Mouse (Mus musculus): ENCODE data around the gene Epn3.
A peak's percentile ranks its signal among the peaks of the same experiment; 100 is the strongest.

The Epn3 gene

GRCm38 (mm10) chr11:94498093-94498996 lies 1.4 kb downstream of the Epn3 start:
- DNase-seq (ENCODE audit: inconsistent ontology term), result peak; percentile 55

- DNase-seq (ENCODE audit: inconsistent ontology term), result no peak
Observed at GRCm38 (mm10) chr11:94495415-94495814, 4.4 kb downstream of the Epn3 start.

DNA sequence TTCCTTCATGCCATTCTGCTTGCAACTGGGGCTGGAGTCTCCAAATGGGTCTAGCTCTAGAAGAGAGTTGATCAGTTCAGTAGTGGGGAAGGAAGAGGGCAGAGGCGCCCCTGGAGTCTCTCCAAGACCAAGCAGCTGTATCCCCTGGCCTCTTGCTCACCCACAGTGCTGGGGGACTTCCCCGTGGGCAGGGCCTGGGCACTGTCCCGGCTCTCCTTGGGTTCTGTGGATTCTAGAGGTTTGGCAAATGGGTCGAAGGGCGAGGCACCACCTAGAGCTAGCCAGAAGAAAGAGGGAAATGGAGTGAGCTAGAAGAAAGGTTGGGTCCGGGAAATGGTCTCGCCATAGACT lies 8.1 kb downstream of the Epn3 start:
- DNase-seq (ENCODE audit: inconsistent ontology term), result no peak

DNA sequence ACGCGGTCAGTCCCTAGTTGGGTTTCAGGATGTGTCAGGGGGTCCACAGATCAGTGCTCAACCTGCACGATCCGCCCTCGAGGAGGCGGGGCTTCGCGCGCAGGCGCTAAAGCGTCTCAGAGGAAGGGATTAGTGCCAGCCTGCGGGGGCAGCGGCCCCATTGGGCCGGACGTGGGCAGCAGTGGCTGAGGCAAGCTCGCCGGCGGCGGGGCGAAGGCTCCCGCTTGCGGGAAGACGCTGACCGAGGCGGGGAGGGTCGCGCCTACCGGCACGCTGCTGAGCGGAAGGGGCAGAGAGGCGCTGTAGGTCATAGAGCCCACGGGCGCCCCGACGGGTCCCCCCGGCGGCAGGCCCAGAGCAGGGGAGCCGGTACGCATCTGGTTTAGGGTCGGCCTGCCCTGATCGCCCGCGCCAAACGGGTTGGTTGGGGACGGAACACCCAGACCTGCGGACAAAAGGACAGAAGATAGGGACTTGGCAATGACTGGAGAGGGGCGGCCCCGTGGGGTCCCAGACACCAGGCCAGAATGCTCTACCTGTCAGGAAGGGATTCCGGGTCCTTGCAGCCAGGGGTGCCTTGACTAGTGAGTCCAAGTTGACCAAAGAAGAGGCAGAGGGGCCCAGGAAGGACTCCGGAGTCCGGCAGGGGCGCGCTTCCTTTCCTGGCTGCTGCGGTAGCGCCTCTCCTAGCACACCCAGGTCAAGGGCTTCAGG lies 8.6 kb downstream of the Epn3 start:
- DNase-seq (ENCODE audit: inconsistent ontology term), result peak; percentile 75

- no peak for DNase-seq (ENCODE audit: inconsistent ontology term)
Observed at GRCm38 (mm10) chr11:94489745-94490144, 10.0 kb downstream of the Epn3 start.

DNA sequence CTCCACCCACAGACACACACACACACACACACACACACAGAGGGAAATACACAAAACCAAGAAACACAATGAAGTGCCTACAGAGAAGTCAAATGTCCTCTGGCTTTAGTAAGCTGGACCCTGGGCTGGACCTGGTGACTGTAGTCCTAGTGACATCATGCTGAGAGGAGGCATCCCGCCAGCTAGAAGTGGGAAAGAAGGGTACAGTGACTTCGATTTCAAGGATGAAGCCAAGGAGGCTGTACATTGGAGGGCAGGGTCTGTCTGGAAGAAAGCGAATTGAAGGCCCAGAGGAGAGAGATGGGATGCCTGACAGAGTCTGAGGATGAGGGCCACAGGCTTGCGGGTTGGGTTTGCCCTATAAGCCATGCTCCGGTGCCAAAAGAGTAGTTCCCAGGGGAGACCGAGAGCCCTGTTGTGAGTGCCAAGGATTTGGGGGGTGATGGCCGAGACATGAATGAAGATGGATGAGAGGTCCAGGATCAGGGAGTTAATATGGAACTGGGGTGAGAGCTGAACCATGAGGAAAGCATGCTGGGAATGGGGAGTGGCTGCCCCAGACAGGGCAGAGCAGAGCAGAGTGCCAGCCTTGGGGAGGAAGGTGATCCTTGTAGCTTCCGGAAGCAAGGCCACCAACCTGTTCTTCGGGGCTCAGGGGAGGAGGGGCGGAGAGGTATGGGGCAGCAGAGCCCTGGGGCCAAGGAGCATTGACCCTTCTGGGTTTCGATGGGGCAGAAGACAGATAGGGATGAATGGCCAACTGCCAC lies 10.8 kb downstream of the Epn3 start:
- DNase-seq (ENCODE audit: inconsistent ontology term), result no peak

- peak; percentile 79 for DNase-seq (ENCODE audit: inconsistent ontology term)
Observed at GRCm38 (mm10) chr11:94486001-94486400, 13.8 kb downstream of the Epn3 start, which contains the start of gene Spata20. Gene Spata20, minus strand, starts transcription at chr11:94486179.

DNA sequence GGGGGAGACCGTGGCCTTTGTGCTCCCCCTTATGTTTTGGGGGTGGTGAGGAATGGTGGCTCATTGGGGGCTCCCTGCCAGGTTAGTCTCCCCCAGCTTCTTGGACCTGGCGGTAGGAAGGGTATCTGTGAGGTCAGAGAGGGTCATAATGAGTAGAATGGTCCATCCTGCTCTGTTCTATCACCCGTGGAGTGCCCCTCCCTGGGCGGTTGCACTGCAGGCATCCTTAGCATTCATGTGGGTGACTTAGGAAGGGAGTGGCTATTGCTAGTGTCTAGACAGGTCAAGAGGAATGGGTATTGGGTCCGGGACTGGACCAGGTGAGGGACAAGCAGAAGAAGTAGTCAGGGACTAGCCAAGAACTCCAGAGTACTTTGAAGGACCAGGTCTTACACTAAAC lies 14.6 kb downstream of the Epn3 start:
- DNase-seq (ENCODE audit: inconsistent ontology term), result no peak

DNA sequence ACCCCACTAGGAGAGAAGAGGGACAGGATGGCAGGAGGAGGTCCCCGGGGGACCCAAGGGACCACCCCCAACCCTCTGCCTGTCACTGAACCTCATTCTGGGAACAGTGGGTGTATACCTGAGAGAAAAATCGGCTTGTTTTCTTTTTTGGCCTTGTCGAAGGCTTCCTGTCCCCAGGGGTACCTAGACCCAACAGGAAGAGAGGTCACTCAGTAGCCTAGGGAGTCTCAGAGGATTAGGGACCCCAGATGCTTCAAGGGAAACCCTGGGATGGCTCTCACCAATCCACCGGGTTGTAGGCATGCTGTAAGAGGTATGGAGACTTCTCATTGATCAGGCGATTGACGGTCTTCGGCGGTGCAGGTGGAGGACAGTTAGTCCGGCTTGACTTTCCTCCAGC lies 15.1 kb downstream of the Epn3 start:
- DNase-seq (ENCODE audit: inconsistent ontology term), result no peak

GRCm38 (mm10) chr11:94483921-94484320 lies 15.9 kb downstream of the Epn3 start:
- no peak for DNase-seq (ENCODE audit: inconsistent ontology term)

- DNase-seq (ENCODE audit: inconsistent ontology term), result no peak
Observed at GRCm38 (mm10) chr11:94483436-94483835, 16.3 kb downstream of the Epn3 start.

- no peak for DNase-seq (ENCODE audit: inconsistent ontology term)
Observed at GRCm38 (mm10) chr11:94482738-94483137, 17.0 kb downstream of the Epn3 start.

DNA sequence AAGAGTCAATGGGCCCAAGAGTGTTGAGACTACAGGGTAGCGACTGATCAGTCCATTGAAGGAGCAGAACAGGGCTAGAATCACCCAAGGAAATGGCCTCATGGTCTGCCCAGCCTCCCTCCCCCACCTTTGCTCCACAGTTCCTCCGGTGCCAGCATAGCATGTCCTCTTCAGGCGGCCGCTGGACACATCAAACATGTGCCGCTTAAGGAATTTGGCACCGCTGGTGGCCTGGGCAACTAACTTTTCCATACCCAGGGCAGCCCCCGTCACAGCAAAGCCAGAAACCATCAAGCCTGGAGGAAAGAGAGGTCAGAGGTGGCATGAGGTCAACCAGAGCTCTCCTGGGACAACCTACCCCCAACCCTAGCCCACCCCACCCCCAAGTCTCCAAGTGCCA lies 17.8 kb downstream of the Epn3 start:
- DNase-seq (ENCODE audit: inconsistent ontology term), result no peak

GRCm38 (mm10) chr11:94480382-94480781 lies 19.4 kb downstream of the Epn3 start:
- DNase-seq (ENCODE audit: inconsistent ontology term), result no peak

DNA sequence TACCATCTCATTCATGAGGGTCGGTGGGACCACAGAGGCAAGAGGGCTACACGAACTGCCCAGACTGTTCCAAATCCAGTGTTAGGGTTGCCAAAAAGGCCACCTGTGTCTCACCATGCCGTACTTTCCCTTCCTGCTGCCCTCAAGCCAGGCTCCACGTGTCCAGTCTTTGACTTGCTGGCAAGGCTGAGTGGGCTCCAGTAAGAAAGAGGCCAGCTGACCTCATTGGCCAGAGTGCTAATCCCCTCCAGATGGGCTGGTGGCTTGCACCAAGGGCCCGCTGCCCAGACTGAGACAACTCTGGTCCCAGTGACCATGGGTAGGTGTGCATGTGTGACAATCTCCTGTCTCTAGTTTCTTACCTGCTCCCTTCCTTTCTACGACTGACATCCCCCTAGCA lies 22.1 kb downstream of the Epn3 start:
- DNase-seq (ENCODE audit: inconsistent ontology term), result no peak

GRCm38 (mm10) chr11:94475722-94476121 lies 24.1 kb downstream of the Epn3 start:
- peak; percentile 79 for DNase-seq (ENCODE audit: inconsistent ontology term)

- no peak for DNase-seq (ENCODE audit: inconsistent ontology term)
Observed at GRCm38 (mm10) chr11:94474544-94474910, 25.2 kb downstream of the Epn3 start.

GRCm38 (mm10) chr11:94473707-94474543 lies 25.8 kb downstream of the Epn3 start, which contains the start of gene Cacna1g:
Gene Cacna1g, minus strand, starts transcription at chr11:94474198.
- DNase-seq (ENCODE audit: inconsistent ontology term), result peak; percentile 77

- no peak for DNase-seq (ENCODE audit: inconsistent ontology term)
Observed at GRCm38 (mm10) chr11:94472916-94473706, 26.7 kb downstream of the Epn3 start.

DNA sequence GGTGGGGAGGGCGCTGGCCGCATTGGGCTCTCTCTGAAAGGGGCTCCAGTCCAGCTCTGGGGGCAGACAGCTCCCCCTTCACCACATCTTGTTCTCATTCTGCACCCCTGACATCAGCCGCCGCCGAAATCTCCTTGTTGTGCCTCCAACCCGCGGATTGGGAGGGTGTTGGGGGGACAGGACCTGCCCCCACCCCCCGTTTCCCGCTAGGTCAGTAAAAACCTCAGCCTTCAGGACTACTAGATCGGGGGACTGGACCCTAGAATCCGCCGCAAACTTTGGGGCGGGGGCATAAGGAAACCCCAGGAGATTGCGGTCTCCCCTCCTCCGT lies 27.2 kb downstream of the Epn3 start:
- no peak for DNase-seq (ENCODE audit: inconsistent ontology term)
